Mouse (Mus musculus): Measurements from ENCODE around the gene Depdc1b. TPM values are rescaled to one million over a fixed set of nuclear protein-coding genes. Genes with fewer than 3 reads are reported as not detected.
A peak's percentile ranks its signal among the peaks of the same experiment; 100 is the strongest.

Depdc1b gene
- polyA plus RNA-seq, 1 experiment from 2014 or later, result 6.4 TPM

DNA sequence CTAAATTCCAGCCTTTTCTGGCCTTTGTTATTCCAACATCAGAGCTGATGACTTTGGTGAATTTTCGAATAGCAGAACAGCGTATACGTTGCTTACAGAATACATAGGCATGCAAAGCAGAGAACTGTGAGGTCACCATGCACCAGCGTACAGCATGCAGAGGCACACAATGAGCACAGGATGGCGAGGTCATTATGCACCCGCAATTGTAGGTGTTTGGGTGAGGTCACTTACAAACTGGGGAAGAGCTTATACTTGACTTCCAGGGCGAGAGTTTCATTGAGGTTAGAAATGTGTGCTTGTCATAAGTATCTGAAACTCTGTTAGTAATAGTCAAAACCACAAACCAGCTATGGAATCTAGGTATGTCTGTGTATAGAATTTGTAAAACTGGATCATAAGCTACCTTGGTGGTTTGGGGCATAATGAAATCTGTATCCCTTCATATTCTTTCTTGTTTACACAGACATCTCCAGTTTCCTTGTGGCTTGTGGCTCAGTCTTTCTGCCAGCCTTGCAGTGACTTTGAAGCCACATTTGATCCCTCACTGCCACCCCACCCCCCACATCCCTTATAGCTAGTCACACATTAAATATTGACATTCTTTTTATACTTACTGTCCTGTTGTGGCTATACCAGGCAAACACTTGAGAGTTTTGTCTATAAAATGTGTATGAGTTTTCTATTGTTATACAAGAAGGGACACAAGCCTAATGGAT is 13.0 kb upstream of the Depdc1b start:
- Histone ChIP-seq H3K4me2 (ENCODE audit: low read depth, low read length) (no peak overlapping the region), H3K9ac (ENCODE audit: low read length) (no peak overlapping the region), H3K36me3 (ENCODE audit: control insufficient read depth, insufficient read depth) (no peaks in the 10 kb centered on the region), H3K4me1 (ENCODE audit: control insufficient read depth, insufficient read depth, low read length) (peaks cover 5% of the 10 kb centered on the region; the same call in 1 of the 2 replicates), H3K9me3 (replicated peaks; ENCODE audit: control insufficient read depth, low read length) (no peaks in the 10 kb centered on the region), H3K27me3 (ENCODE audit: control insufficient read depth, insufficient read depth, low read length) (peaks cover 30% of the 10 kb centered on the region), H3K4me3 (ENCODE audit: low read length) (no peak overlapping the region), H3K27ac (ENCODE audit: low read length) (no peak overlapping the region)
- WGBS, result 75% methylated on average over 7 of the region's 7 CpGs
- no peak for ATAC-seq (replicated peaks; ENCODE audit: extremely low read depth, insufficient read depth, low FRiP score)

DNA sequence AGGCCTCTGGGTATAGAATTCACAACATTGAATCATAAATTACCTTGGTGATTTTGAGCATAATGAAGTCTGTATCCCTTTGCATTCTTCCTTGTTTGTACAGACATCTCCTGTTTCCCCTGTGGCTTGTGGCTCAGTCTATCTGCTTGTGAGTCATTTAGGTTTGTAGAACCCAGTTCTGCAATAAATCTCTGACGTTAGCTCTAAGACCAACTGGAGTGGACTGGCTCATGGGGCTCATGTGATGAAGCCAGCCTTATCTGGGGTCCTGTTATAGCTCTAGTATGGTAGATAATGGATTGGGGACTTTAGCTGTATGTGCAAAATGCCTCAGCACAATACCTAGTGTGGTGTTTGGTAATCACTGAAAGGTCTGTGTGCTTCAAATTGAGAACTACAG is 12.3 kb upstream of the Depdc1b start:
- H3K27ac ChIP-seq (ENCODE audit: low read length), result no peak overlapping the region
- ATAC-seq (replicated peaks; ENCODE audit: extremely low read depth, insufficient read depth, low FRiP score), result no peak
- WGBS, result 49% methylated on average over 1 of the region's 1 CpGs
- no peaks in the 10 kb centered on the region for H3K36me3 ChIP-seq (ENCODE audit: control insufficient read depth, insufficient read depth)
- H3K4me3 ChIP-seq (ENCODE audit: low read length), result no peak overlapping the region
- H3K9ac ChIP-seq (ENCODE audit: low read length), result no peak overlapping the region
- H3K4me2 ChIP-seq (ENCODE audit: low read depth, low read length), result no peak overlapping the region
- H3K9me3 ChIP-seq (replicated peaks; ENCODE audit: control insufficient read depth, low read length), result no peaks in the 10 kb centered on the region
- peaks cover 5% of the 10 kb centered on the region; the same call in 1 of the 2 replicates for H3K4me1 ChIP-seq (ENCODE audit: control insufficient read depth, insufficient read depth, low read length)
- peaks cover 30% of the 10 kb centered on the region for H3K27me3 ChIP-seq (ENCODE audit: control insufficient read depth, insufficient read depth, low read length)

DNA sequence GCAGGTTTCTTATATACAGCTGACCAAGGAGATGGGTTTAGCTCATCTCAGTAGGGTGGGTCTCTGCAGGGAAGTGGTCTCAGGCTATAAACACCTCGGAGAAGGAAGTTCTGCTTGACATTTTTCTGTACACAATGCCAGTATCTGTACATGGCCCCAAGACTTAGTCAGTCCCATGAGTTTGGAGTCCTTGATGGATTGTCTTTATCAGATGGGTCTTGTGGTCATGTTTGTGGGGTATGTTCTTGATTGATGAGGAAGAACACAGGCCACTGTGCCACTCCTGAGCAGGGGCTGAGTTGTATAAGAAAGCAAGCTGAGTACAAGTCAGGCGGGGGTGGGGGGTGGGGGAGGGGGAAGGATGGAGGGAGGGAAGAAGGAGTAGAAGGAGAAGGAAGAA is 11.5 kb upstream of the Depdc1b start:
- no peak for ATAC-seq (replicated peaks; ENCODE audit: extremely low read depth, insufficient read depth, low FRiP score)
- Histone ChIP-seq H3K4me3 (ENCODE audit: low read length) (no peak overlapping the region), H3K27ac (ENCODE audit: low read length) (no peak overlapping the region), H3K4me1 (ENCODE audit: control insufficient read depth, insufficient read depth, low read length) (peaks cover 5% of the 10 kb centered on the region; the same call in 1 of the 2 replicates), H3K4me2 (ENCODE audit: low read depth, low read length) (no peak overlapping the region), H3K27me3 (ENCODE audit: control insufficient read depth, insufficient read depth, low read length) (peaks cover 33% of the 10 kb centered on the region), H3K9ac (ENCODE audit: low read length) (no peak overlapping the region), H3K36me3 (ENCODE audit: control insufficient read depth, insufficient read depth) (no peaks in the 10 kb centered on the region), H3K9me3 (replicated peaks; ENCODE audit: control insufficient read depth, low read length) (no peaks in the 10 kb centered on the region)
- WGBS, result 33% methylated on average over 2 of the region's 2 CpGs

DNA sequence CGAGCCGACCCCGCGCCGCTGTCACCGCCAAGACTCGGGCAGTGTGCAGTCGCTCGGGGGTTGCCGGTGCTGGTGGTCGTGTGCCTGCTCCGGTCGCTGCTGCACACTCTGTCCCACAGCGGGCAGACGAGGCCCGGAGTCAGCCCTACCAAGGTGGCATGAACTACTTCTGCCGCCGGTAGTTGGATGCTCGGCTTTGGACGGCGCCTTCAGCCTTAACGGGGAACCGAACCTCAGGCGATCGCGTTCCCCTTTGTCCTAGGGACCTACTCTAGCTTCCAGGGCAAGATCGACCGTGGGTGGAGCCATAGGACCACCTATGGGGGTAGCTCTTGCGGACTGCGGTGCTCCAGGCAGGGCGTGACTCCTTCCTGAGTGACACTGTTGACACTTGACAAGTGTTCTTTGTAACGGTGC is 363 bp downstream of the Depdc1b start:
- H3K4me3 ChIP-seq (ENCODE audit: low read length), result peak overlapping the region; percentile 83
- H3K4me1 ChIP-seq (ENCODE audit: control insufficient read depth, insufficient read depth, low read length), result peaks cover 15% of the 10 kb centered on the region
- H3K36me3 ChIP-seq (ENCODE audit: control insufficient read depth, insufficient read depth), result no peaks in the 10 kb centered on the region
- under 1% methylated on average over 32 of the region's 32 CpGs for WGBS
- peak overlapping the region; percentile 99 for H3K4me2 ChIP-seq (ENCODE audit: low read depth, low read length)
- ATAC-seq (replicated peaks; ENCODE audit: extremely low read depth, insufficient read depth, low FRiP score), result peak; percentile 39
- peak overlapping the region; percentile 62 for H3K27ac ChIP-seq (ENCODE audit: low read length)
- peaks cover 40% of the 10 kb centered on the region for H3K27me3 ChIP-seq (ENCODE audit: control insufficient read depth, insufficient read depth, low read length)
- H3K9ac ChIP-seq (ENCODE audit: low read length), result peak overlapping the region; percentile 79
- H3K9me3 ChIP-seq (replicated peaks; ENCODE audit: control insufficient read depth, low read length), result peaks cover 4% of the 10 kb centered on the region; the same call in 1 of the 2 replicates

DNA sequence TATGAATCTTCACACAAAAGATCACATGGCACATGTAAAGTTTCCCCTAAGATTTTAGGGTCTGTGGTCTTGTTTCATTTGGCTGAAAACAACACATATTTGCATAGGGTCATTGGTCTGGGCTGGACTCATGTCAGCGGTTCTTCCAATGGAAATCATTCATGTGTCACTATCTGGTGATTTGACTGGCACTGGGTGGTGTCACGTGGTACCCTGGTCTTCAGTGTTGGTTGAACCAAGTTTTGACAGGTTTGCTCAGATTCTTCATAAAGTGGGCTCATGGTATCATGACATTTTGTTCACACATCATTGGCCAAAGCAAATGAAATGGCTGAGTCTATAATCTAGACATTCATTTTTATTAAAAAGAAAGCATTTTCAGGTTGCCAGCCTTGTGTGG is 1.3 kb downstream of the Depdc1b start:
- Histone ChIP-seq H3K4me2 (ENCODE audit: low read depth, low read length) (peak overlapping the region; percentile 99), H3K36me3 (ENCODE audit: control insufficient read depth, insufficient read depth) (no peaks in the 10 kb centered on the region), H3K9ac (ENCODE audit: low read length) (no peak overlapping the region), H3K9me3 (replicated peaks; ENCODE audit: control insufficient read depth, low read length) (peaks cover 4% of the 10 kb centered on the region; the same call in 1 of the 2 replicates), H3K4me1 (ENCODE audit: control insufficient read depth, insufficient read depth, low read length) (peaks cover 15% of the 10 kb centered on the region), H3K27me3 (ENCODE audit: control insufficient read depth, insufficient read depth, low read length) (peaks cover 36% of the 10 kb centered on the region), H3K4me3 (ENCODE audit: low read length) (peak overlapping the region; percentile 83), H3K27ac (ENCODE audit: low read length) (no peak overlapping the region)
- ATAC-seq (replicated peaks; ENCODE audit: extremely low read depth, insufficient read depth, low FRiP score), result no peak
- 79% methylated on average over 2 of the region's 2 CpGs for WGBS

DNA sequence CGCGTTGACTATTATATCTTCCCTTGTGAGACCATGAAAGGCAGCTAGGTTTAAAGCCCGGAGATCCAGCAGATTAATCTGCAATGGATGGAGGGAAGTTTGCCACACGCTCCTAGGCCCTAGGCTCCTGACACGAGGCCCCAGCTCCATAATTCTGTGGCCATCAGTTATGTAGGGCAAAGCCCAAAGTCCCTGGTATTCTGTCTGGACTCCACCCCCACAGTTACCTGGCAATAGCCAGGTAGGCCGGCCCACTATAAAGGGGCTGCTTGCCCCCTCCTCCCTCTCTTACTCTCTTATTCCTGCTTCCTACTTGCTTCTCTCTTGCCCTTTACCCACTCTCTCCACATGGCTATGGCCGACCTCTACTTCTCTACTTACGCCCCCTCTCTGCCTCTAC is 2.9 kb downstream of the Depdc1b start:
- WGBS, result 94% methylated on average over 8 of the region's 8 CpGs
- peaks cover 15% of the 10 kb centered on the region for H3K4me1 ChIP-seq (ENCODE audit: control insufficient read depth, insufficient read depth, low read length)
- H3K9ac ChIP-seq (ENCODE audit: low read length), result no peak overlapping the region
- H3K36me3 ChIP-seq (ENCODE audit: control insufficient read depth, insufficient read depth), result no peaks in the 10 kb centered on the region
- peaks cover 33% of the 10 kb centered on the region for H3K27me3 ChIP-seq (ENCODE audit: control insufficient read depth, insufficient read depth, low read length)
- peaks cover 4% of the 10 kb centered on the region; the same call in 1 of the 2 replicates for H3K9me3 ChIP-seq (replicated peaks; ENCODE audit: control insufficient read depth, low read length)
- no peak overlapping the region for H3K4me3 ChIP-seq (ENCODE audit: low read length)
- H3K27ac ChIP-seq (ENCODE audit: low read length), result no peak overlapping the region
- H3K4me2 ChIP-seq (ENCODE audit: low read depth, low read length), result no peak overlapping the region
- ATAC-seq (replicated peaks; ENCODE audit: extremely low read depth, insufficient read depth, low FRiP score), result no peak

DNA sequence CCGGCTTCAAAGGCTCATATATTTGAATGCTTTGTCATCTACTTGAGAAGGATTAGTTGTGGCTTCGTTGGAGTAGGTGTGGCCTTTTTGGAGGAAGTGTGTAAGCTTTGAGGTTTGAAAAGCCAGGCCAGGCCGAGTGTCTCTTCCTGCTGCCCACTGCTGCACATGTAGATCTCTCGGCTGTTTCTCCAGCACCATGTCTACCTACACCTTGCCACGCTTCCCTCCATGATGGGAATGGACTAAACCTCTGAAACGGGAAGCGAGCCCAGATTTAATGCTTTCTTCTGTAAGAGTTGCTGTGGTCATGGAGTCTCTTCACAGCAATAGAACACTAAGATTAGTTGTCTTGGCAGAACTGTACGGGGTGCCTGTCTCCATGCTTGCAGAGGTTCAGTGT is 4.1 kb downstream of the Depdc1b start:
- H3K4me1 ChIP-seq (ENCODE audit: control insufficient read depth, insufficient read depth, low read length), result peaks cover 14% of the 10 kb centered on the region
- WGBS, result 87% methylated on average over 8 of the region's 8 CpGs
- H3K27me3 ChIP-seq (ENCODE audit: control insufficient read depth, insufficient read depth, low read length), result peaks cover 35% of the 10 kb centered on the region
- no peaks in the 10 kb centered on the region for H3K36me3 ChIP-seq (ENCODE audit: control insufficient read depth, insufficient read depth)
- no peak overlapping the region for H3K27ac ChIP-seq (ENCODE audit: low read length)
- no peak overlapping the region for H3K9ac ChIP-seq (ENCODE audit: low read length)
- H3K4me2 ChIP-seq (ENCODE audit: low read depth, low read length), result no peak overlapping the region
- no peak for ATAC-seq (replicated peaks; ENCODE audit: extremely low read depth, insufficient read depth, low FRiP score)
- peaks cover 4% of the 10 kb centered on the region; the same call in 1 of the 2 replicates for H3K9me3 ChIP-seq (replicated peaks; ENCODE audit: control insufficient read depth, low read length)
- no peak overlapping the region for H3K4me3 ChIP-seq (ENCODE audit: low read length)

DNA sequence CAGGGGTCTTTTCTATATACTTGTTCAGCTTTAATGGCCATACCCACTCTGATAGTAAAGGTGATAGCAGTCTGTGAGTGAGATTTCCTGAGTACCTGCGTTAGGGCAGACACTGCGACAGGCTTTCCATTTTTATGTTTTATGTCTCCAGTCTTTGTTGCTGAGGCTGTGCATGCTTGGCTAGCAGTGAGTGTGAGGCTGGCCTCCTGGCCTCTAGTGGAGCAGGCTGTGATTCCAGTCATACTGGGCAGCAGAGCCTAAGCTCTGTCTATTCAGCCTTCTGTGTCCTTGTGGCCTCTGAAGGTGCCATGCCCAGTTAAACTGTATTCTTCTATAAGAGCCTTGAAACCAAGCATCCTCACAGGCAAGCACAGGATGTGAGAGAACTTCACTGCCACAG is 6.3 kb downstream of the Depdc1b start:
- Histone ChIP-seq H3K9ac (ENCODE audit: low read length) (no peak overlapping the region), H3K27ac (ENCODE audit: low read length) (no peak overlapping the region), H3K9me3 (replicated peaks; ENCODE audit: control insufficient read depth, low read length) (peaks cover 4% of the 10 kb centered on the region; the same call in 1 of the 2 replicates), H3K4me2 (ENCODE audit: low read depth, low read length) (no peak overlapping the region), H3K27me3 (ENCODE audit: control insufficient read depth, insufficient read depth, low read length) (peaks cover 35% of the 10 kb centered on the region), H3K4me3 (ENCODE audit: low read length) (no peak overlapping the region), H3K4me1 (ENCODE audit: control insufficient read depth, insufficient read depth, low read length) (no peaks in the 10 kb centered on the region), H3K36me3 (ENCODE audit: control insufficient read depth, insufficient read depth) (no peaks in the 10 kb centered on the region)
- no peak for ATAC-seq (replicated peaks; ENCODE audit: extremely low read depth, insufficient read depth, low FRiP score)
- WGBS, result 89% methylated on average over 2 of the region's 2 CpGs

DNA sequence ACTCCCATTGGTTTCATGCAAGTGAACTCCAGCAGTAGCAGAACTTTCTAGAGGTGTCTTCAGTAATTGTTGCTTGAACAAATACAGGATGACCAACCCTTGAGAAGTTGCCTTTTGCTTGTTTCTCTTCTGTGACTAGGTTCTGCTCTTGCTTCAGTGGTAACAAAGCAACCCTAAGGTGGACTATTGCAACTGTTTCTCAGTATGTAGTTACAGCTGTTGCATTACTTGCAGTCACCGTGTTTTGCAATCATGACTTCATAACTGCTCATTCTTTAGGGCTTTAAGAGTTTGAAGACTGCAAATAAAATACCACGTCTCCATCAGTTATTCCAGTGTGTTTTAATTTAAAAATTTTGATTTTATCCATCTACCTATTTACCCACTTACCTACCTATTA is 7.2 kb downstream of the Depdc1b start:
- Histone ChIP-seq H3K4me2 (ENCODE audit: low read depth, low read length) (no peak overlapping the region), H3K9ac (ENCODE audit: low read length) (no peak overlapping the region), H3K36me3 (ENCODE audit: control insufficient read depth, insufficient read depth) (no peaks in the 10 kb centered on the region), H3K4me1 (ENCODE audit: control insufficient read depth, insufficient read depth, low read length) (no peaks in the 10 kb centered on the region), H3K27ac (ENCODE audit: low read length) (no peak overlapping the region), H3K27me3 (ENCODE audit: control insufficient read depth, insufficient read depth, low read length) (peaks cover 28% of the 10 kb centered on the region), H3K9me3 (replicated peaks; ENCODE audit: control insufficient read depth, low read length) (no peaks in the 10 kb centered on the region; the same call in 1 of the 2 replicates), H3K4me3 (ENCODE audit: low read length) (no peak overlapping the region)
- ATAC-seq (replicated peaks; ENCODE audit: extremely low read depth, insufficient read depth, low FRiP score), result no peak
- 84% methylated on average over 2 of the region's 2 CpGs for WGBS

Measured in heart, embryonic 16.5 days (tissue).